ENCODE assay signal across 11 mouse cellular contexts in genomic region chr7:129257374-129258018, GRCm38 (mm10). TPM values are rescaled to one million over a fixed set of nuclear protein-coding genes. Genes with fewer than 3 reads are reported as not detected.
DNase-seq lines count a peak whose midpoint lies in the region; ATAC-seq and TF ChIP-seq lines count a peak whose summit lies in the region.
"Had no signal": no experiment of that assay in that cellular context is flagged by ENCODE, and none has a peak within 500 bp of the region (broad histone marks: within the 10 kb centered on the region; RNA-seq: fewer than 3 reads in every experiment).

No protein-coding gene starts in this region.

- no peak for DNase-seq in heart, postnatal 0 days (ENCODE audit: low spot score)
- no peak for DNase-seq in heart, adult 8-10 months (ENCODE audit: low spot score)
- no peak for DNase-seq in embryonic facial prominence, embryonic 10.5 days (ENCODE audit: low spot score)
- no peak for DNase-seq in hindbrain, embryonic 11.5 days (ENCODE audit: low spot score)
- no peak for DNase-seq in gastrocnemius, postnatal 4 days (ENCODE audit: low spot score in 2 of 2)
- DNase-seq in kidney, postnatal 10 days: no peak
- DNase-seq: thymus, postnatal 36 days had no signal

- H3K4me2 ChIP-seq in heart, postnatal 0 days (ENCODE audit: low read depth, low read length): peak overlapping the region; percentile 75; the same call in 1 of the 2 replicates
- H3K4me2 ChIP-seq in hindbrain, embryonic 11.5 days (replicated peaks; ENCODE audit: low read depth, low read length): peak overlapping the region; percentile 96
- peak overlapping the region; percentile 87 for H3K4me2 ChIP-seq in midbrain, embryonic 13.5 days (replicated peaks)

- H3K9ac ChIP-seq in heart, postnatal 0 days (replicated peaks; ENCODE audit: low read depth, low read length): no peak overlapping the region
- H3K9ac ChIP-seq in hindbrain, embryonic 11.5 days (ENCODE audit: low read depth, low read length): peak overlapping the region; percentile 49; the same call in 1 of the 2 replicates
- H3K9ac ChIP-seq in midbrain, embryonic 13.5 days (replicated peaks): peak overlapping the region; percentile 72

- H3K4me1 ChIP-seq in heart, postnatal 0 days (ENCODE audit: control insufficient read depth, insufficient read depth): no peaks in the 10 kb centered on the region
- peaks cover 18% of the 10 kb centered on the region for H3K4me1 ChIP-seq in embryonic facial prominence, embryonic 10.5 days
- 0 out of 2 replicates have a peak, but pooled peaks cover 2% of the 10 kb centered on the region for H3K4me1 ChIP-seq in hindbrain, embryonic 11.5 days (replicated peaks; ENCODE audit: control insufficient read depth, insufficient read depth, low read length)
- peaks cover 19% of the 10 kb centered on the region for H3K4me1 ChIP-seq in midbrain, embryonic 13.5 days (replicated peaks)

- peaks cover 67% of the 10 kb centered on the region for H3K27me3 ChIP-seq in heart, postnatal 0 days (ENCODE audit: control insufficient read depth, insufficient read depth, low read length)
- H3K27me3 ChIP-seq in embryonic facial prominence, embryonic 10.5 days (replicated peaks; ENCODE audit: low read depth, poor library complexity, severe bottlenecking): peaks cover 63% of the 10 kb centered on the region
- H3K27me3 ChIP-seq in hindbrain, embryonic 11.5 days (ENCODE audit: control insufficient read depth, insufficient read depth, low read length): peaks cover 16% of the 10 kb centered on the region
- H3K27me3 ChIP-seq in midbrain, embryonic 13.5 days: peaks cover 32% of the 10 kb centered on the region

- no peak for TF ChIP-seq CTCF in heart, postnatal 0 days (IDR thresholded peaks at IDR 0.05; ENCODE audit: low read depth)

- WGBS in heart, postnatal 0 days: 15% methylated on average over 13 of the region's 13 CpGs
- 9% methylated on average over 13 of the region's 13 CpGs for WGBS in embryonic facial prominence, embryonic 10.5 days
- 9% methylated on average over 13 of the region's 13 CpGs for WGBS in hindbrain, embryonic 11.5 days
- 11% methylated on average over 13 of the region's 13 CpGs for WGBS in midbrain, embryonic 13.5 days

- H3K9me3 ChIP-seq in heart, postnatal 0 days (replicated peaks; ENCODE audit: control insufficient read depth, low read length): no peaks in the 10 kb centered on the region
- no peaks in the 10 kb centered on the region for H3K9me3 ChIP-seq in embryonic facial prominence, embryonic 10.5 days
- H3K9me3 ChIP-seq in hindbrain, embryonic 11.5 days (ENCODE audit: control insufficient read depth, low read length): no peaks in the 10 kb centered on the region
- H3K9me3 ChIP-seq in midbrain, embryonic 13.5 days: no peaks in the 10 kb centered on the region

- H3K4me3 ChIP-seq in heart, postnatal 0 days (ENCODE audit: low read depth, low read length): peak overlapping the region; percentile 43; the same call in 1 of the 2 replicates
- peak overlapping the region; percentile 63 for H3K4me3 ChIP-seq in embryonic facial prominence, embryonic 10.5 days
- H3K4me3 ChIP-seq in hindbrain, embryonic 11.5 days (ENCODE audit: low read depth, low read length): peak overlapping the region; percentile 51
- peak overlapping the region; percentile 52 for H3K4me3 ChIP-seq in midbrain, embryonic 13.5 days (replicated peaks)

- no peaks in the 10 kb centered on the region for H3K36me3 ChIP-seq in heart, postnatal 0 days (replicated peaks; ENCODE audit: control insufficient read depth, insufficient read depth, low read length)
- no peaks in the 10 kb centered on the region for H3K36me3 ChIP-seq in embryonic facial prominence, embryonic 10.5 days (replicated peaks)
- no peaks in the 10 kb centered on the region for H3K36me3 ChIP-seq in hindbrain, embryonic 11.5 days (ENCODE audit: control insufficient read depth, insufficient read depth, low read length)
- H3K36me3 ChIP-seq in midbrain, embryonic 13.5 days: no peaks in the 10 kb centered on the region
- H3K36me3 ChIP-seq: G1E had no signal

- no peak overlapping the region for H3K27ac ChIP-seq in heart, postnatal 0 days (ENCODE audit: low read depth)
- no peak overlapping the region for H3K27ac ChIP-seq in embryonic facial prominence, embryonic 10.5 days (replicated peaks)
- no peak overlapping the region for H3K27ac ChIP-seq in hindbrain, embryonic 11.5 days (ENCODE audit: low read depth, low read length)
- no peak overlapping the region for H3K27ac ChIP-seq in midbrain, embryonic 13.5 days

- ATAC-seq in heart, postnatal 0 days (ENCODE audit: insufficient read depth, low read depth): no peak
- no peak for ATAC-seq in hindbrain, embryonic 11.5 days (ENCODE audit: low FRiP score)
- ATAC-seq in midbrain, embryonic 13.5 days: peak; percentile 53; the same call in 1 of the 2 replicates
- ATAC-seq in cerebellum, adult (ENCODE audit: insufficient number of reproducible peaks, low FRiP score, low TSS enrichment): no peak

- TF ChIP-seq EP300 in heart, postnatal 0 days (IDR thresholded peaks at IDR 0.05; ENCODE audit: low read depth): no peak

RNA-seq across cellular contexts. Expression of gene Plpp4, which starts 0.7 kb away (rescaled TPM):
- total RNA-seq in heart, postnatal 0 days (2014; rRNA removed; ENCODE audit: low replicate concordance): not detected in 2 replicates
- polyA plus RNA-seq in heart, postnatal 0 days (2015; fragmentation: Nextera tagmentation; extraction: Ambion mirVana): 0.34 TPM in 1 of 2 replicates, not detected in the other
- total RNA-seq in heart, adult 8-10 months (2022): not detected
- polyA plus RNA-seq in embryonic facial prominence, embryonic 10.5 days (2016; fragmentation: Nextera tagmentation; extraction: Ambion mirVana): 0.22 and 0.73 TPM in 2 replicates
- polyA plus RNA-seq in hindbrain, embryonic 11.5 days (2014; fragmentation: Nextera tagmentation; extraction: Ambion mirVana): 1.5 and 2.6 TPM in 2 replicates
- polyA plus RNA-seq in midbrain, embryonic 13.5 days (2015; fragmentation: Nextera tagmentation; extraction: Ambion mirVana): 6.0 and 6.2 TPM in 2 replicates
- total RNA-seq in gastrocnemius, postnatal 4 days (2021): 1 to 10 TPM in 1 of 2 experiments, under 1 TPM in 1; 0.86 to 1.9 TPM
- total RNA-seq: G1E; granulocyte monocyte progenitor cell, adult 5-6 weeks had no signal
- polyA plus RNA-seq: G1E had no signal
